Mouse (Mus musculus): ENCODE measurements around the gene Cse1l.

The Cse1l gene

GRCm38 (mm10) chr2:166973153-166973552, 67.3 kb downstream of the Cse1l start:
- no peak for DNase-seq (ENCODE audit: low read depth, low spot score)

- no peak for DNase-seq (ENCODE audit: low read depth, low spot score)
Measured at GRCm38 (mm10) chr2:166974177-166974872, 68.5 kb downstream of the Cse1l start.

- DNase-seq (ENCODE audit: low read depth, low spot score) = no peak
Measured at GRCm38 (mm10) chr2:166976356-166976755, 70.5 kb downstream of the Cse1l start.

- DNase-seq (ENCODE audit: low read depth, low spot score) = no peak
Measured at GRCm38 (mm10) chr2:166977490-166977889, 71.7 kb downstream of the Cse1l start.

DNA sequence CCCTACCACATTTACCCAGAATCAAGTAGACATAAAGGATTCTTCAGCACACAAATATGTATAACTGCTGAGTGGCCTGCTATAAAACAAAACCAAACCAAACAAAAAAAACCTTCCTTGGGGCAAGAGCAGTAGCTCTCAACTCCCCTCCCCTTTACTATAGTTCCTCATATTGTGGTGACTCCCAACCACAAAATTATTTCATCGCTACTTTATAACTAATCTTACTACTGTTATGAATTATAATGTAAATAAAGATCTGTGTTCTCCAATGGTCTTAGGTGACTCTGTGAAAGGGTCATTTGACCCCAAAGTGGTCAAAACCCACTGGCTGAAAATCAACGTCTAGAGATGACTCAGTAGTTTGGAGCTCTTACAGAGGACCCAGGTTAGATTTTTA, 74.3 kb downstream of the Cse1l start:
- DNase-seq (ENCODE audit: low read depth, low spot score) = no peak

- no peak for DNase-seq (ENCODE audit: low read depth, low spot score)
Measured at GRCm38 (mm10) chr2:166983351-166983894, 77.6 kb downstream of the Cse1l start.

DNA sequence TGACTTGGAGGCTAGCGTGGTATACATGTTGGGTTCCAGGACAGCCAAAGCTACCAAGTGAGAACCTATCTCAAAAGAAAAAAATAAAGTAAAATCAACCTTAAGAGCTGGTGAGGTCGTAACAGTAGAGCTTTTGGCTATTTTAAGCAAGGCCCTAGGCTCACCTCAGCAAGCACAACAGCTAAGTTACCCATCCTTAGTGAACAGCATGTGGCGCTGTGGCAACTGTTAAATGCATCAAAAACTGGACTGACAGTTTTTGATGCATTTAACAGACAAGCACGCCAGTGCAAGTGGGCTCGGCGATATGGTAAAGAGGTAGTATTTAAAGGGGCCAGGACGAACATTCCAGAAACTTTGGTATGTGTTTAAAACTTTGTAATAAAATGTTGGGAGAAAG, 85.0 kb downstream of the Cse1l start:
- no peak for DNase-seq (ENCODE audit: low read depth, low spot score)

GRCm38 (mm10) chr2:166991945-166992344, 86.1 kb downstream of the Cse1l start:
- no peak for DNase-seq (ENCODE audit: low read depth, low spot score)

DNA sequence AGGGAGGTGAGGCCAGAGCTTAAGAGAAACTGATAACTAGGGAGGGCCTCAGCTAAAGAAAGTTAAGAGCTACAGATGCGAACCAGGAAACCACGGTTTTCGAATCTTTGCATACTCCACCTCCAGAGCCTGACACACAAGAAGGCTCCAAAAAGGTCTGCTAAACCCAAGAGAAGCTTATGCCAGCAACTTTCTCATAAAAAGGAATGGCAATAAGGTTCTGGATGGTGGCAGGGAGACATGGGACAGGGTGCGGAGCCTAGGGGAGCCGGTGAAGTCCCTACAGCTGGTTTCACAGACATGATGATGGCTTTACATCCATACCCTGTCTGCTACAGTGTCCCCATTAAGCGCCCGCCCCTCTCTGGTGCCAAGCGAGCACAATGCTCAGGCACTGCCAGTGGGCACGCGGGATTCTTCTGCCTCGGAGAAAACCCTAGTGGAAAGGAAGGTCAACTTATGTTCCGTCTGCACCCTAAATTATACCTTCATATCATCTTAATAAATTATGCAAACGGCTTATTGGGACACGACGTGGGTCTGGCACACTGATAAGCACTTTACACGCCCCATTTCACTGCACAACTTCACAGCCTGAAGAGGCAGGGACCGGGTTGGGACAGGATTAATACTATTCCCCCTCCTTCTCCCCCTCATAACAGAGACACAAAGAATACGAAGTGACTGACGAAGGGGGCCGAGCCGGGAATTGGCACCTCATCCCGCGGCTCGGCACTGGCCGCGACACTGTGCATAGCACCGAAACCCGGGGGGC, 89.4 kb downstream of the Cse1l start:
- DNase-seq (ENCODE audit: low read depth, low spot score) = no peak
